Mouse (Mus musculus): ENCODE data around the gene Sdccag8.
A peak's percentile ranks its signal among the peaks of the same experiment; 100 is the strongest.
"Not testable (repeated sequence)": the region's sequence is repeated elsewhere in the genome, so short reads cannot be mapped to it uniquely, and the experiment has no call there.

The Sdccag8 gene

DNA sequence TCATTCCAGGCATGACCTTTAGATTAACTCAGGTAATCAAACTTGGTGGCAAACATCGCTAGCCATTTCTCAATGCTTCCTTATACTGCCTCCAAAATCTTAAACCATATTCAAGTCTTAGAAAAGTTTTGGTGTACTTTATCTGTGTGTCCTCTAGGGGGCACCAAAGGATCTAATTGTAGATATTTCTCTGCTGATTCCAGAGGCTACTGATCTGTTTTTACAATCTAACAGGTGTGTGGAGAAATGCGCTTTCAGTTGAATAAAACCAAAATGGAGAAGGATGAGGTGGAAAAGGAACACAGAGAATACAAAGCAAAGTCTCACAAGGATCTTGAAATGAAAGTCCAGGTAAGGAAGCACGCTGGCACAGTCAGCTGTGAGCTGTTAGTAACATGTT is 63.3 kb downstream of the Sdccag8 start:
- DNase-seq (ENCODE audit: low spot score in 2 of 2) = peak in 1 of 2 experiments; percentile 37

DNA sequence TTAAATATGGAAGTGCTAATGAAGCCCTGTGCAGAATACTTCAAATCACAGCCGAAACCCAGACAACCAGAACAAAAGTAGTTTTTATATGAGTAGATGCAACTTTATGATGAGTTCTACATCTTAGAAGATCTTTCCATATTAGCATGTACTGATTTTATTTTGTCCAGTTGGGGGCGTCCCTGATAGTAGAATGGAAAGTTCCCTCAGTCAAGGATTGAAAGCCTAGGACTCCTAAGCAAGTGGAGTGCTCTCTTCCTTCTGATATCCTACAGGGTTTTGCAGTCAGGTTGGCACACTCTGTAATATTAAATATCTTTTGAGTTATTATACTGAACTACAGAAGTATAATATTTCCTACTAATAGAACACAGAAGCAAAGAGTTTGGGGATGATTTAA is 64.5 kb downstream of the Sdccag8 start:
- peak in 1 of 2 experiments; percentile 50 for DNase-seq (ENCODE audit: low spot score in 2 of 2)

- DNase-seq (ENCODE audit: low spot score in 2 of 2) = no peak
Observed at GRCm38 (mm10) chr1:176879614-176880013, 65.2 kb downstream of the Sdccag8 start.

DNA sequence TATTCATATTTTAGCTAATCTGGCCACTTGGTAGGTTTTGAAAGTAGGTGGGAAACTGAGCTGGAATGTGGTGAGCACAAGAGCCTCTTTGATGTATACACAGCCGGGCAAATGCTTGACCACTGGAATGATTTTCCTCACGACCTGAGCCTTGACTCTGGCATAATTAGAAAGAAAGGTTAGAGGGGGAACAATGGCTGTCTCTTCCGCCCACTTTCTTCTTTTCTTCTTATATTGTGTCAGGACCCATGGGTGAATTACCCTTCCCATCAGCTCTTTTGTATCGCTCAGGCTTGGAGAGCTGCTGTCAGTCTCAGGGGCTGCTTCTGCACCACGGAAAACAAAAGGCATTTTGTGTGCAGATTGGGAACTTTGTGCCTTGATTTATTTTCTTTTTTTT is 65.6 kb downstream of the Sdccag8 start:
- no peak for DNase-seq (ENCODE audit: low spot score in 2 of 2)

DNA sequence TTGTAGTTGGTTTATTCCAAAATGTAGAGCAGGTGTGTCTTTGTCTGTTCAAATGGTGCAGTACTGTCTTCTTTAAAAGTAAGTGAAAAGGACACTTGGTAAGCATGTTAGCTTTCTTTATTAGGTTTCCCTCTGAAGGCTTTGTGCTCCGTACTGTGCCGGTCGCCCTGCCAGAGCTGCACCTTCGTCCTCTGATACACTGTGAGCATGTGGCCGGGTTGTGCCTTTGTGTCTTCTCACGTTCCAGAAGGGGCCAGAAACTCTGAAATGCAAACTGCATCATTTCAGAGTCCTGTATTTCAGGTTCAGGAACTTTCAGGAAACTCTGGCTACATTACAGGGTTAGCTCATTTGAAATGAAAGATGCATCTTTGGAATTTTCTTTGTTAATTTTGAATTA is 66.5 kb downstream of the Sdccag8 start:
- no peak for DNase-seq (ENCODE audit: low spot score in 2 of 2)

DNA sequence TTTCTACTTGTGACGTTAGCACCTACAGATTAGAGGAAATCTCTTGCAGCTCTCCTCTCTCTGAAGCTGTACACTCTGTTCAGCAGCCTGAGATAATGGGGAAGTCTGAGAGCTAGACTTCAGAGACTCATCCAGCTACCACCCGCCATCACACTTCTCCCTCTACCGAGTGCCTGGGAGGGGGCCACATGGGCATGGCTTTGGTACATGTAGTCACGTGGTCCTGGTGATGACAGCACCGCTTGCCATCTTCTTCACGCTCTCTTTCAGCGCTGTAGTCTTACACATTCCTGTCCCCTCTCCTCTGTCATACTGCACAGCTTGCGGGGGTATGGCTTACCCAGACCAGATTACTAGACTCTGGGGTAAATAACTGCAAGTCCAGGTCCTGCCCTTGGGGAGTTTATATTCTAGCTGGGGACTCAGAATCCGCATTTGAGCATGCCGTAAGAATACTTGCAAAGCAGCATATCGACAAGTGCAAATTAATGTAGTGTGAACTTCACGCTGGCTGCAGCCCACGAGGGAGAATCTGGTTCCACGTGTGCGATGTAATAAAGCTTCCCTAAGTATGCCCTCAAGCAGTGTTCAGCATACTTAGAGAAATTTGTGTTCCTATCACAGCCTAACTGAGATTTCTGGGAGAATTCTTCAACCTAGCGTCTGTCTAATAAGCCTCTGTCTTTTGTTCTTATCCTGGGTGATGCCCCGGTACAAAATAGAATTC is 70.9 kb downstream of the Sdccag8 start:
- no peak for DNase-seq (ENCODE audit: low spot score in 2 of 2)

DNA sequence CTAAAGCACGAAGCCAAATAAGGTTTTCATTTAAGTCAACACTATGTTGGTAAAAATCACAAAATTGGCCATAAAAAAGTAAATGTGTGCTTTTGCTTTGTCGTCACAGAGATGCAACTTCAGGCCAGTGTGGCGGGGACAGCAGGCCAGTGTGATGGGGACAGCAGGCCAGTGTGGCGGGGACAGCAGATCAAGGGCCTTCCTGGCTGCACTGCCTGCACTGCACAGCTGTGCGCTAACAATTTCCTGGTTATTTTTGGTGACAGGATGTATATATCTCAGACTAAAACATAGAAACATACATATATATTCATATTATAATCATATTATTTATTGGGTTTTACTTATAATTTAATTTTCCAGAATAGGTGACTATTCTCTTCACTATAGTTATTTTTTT is 71.5 kb downstream of the Sdccag8 start:
- DNase-seq (ENCODE audit: low spot score in 2 of 2) = no peak

GRCm38 (mm10) chr1:176903741-176904140 is 89.3 kb downstream of the Sdccag8 start:
- DNase-seq (ENCODE audit: low spot score in 2 of 2) = no peak

GRCm38 (mm10) chr1:176915946-176916345 is 101.5 kb downstream of the Sdccag8 start:
- DNase-seq (ENCODE audit: low spot score in 2 of 2) = no peak

DNA sequence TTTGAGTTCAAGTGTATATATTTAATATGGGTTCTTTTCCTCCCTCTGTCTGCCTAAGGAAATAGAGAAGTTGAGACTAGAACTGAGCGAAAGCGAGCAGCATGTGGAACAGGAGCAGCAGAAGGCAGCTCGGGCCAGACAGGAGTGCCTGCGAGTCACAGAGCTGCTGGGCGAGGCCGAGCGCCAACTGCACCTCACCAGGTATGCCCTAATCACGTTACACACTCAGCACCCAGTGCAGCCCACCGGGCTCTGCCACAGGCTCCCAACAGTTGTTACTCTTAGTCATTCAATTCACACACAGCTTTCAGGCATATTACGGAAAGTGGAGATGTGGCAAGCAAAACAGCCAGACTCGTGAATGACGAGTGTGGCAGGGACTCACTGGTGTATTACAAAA is 105.0 kb downstream of the Sdccag8 start:
- no peak for DNase-seq (ENCODE audit: low spot score in 2 of 2)

- DNase-seq (ENCODE audit: low spot score in 2 of 2) = no peak
Observed at GRCm38 (mm10) chr1:176922842-176923241, 108.4 kb downstream of the Sdccag8 start.

DNA sequence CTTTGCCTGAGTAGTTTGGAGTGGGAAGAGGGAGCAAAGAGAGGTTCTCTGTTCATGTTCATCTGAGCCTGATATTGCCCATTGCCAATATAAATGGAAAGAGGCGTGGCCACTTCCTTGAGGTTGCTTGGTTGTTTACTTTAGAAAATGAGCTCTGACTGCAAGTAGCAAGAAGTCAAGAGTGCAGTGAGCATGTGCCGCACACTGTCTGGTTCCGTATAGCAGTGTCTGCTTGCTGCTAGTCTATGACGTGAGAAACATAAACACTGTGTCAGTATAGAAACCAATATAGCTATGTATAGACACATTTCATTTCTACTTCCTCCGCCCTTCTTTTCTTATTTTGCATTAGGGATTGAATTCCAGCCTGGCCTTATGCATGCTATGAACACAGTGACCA is 111.5 kb downstream of the Sdccag8 start:
- DNase-seq (ENCODE audit: low spot score in 2 of 2) = no peak

- DNase-seq (ENCODE audit: low spot score in 2 of 2) = no peak
Observed at GRCm38 (mm10) chr1:176927312-176927711, 112.9 kb downstream of the Sdccag8 start.

GRCm38 (mm10) chr1:176929710-176930109 is 115.2 kb downstream of the Sdccag8 start:
- DNase-seq (ENCODE audit: low spot score in 2 of 2) = peak; percentile 43 to 77

DNA sequence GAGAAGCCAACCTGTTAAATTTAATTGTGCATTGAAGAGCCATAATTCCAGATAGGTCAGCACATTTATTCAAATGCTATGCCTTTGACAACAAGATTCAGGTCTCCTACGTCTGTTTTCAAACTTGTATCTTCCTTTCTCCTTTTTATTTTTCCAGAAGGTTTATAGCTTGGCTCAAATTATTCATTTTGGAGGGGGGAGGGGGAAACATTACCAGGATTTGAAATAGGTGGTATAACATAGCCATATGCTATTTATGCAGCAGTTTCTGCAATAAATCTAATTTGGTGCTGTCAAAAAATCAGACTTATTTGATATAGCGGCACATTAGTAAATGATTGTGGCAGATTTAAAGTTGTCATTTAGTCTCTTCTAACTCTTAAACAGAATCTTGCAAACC is 116.1 kb downstream of the Sdccag8 start:
- no peak for DNase-seq (ENCODE audit: low spot score in 2 of 2)

DNA sequence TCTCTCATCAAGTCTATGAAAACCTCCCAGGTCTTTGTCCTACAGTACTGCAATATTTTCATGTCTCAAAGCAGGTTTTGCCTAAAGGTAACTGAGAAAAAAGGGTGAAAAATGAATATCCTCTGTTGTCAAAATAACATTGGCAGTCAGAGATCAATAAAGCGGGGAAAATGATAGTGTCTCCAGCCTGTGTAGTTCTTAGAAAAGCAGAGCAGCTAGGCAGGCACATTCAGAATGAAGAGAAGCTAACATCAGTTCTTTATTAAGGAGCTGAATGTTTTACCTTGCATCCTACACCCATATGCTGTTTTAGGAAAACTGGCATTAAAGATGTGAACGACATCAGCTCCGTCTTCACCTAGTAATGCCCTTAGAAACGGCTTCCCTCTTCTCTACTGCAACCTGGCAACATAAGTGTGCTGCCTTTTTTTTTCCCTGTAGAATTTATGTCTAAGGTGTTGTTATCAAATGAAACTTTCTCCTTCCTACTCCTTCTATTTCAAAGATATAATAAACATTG is 116.6 kb downstream of the Sdccag8 start:
- no peak for DNase-seq (ENCODE audit: low spot score in 2 of 2)

- no peak for DNase-seq (ENCODE audit: low spot score in 2 of 2)
Observed at GRCm38 (mm10) chr1:176931511-176931910, 117.1 kb downstream of the Sdccag8 start.

DNA sequence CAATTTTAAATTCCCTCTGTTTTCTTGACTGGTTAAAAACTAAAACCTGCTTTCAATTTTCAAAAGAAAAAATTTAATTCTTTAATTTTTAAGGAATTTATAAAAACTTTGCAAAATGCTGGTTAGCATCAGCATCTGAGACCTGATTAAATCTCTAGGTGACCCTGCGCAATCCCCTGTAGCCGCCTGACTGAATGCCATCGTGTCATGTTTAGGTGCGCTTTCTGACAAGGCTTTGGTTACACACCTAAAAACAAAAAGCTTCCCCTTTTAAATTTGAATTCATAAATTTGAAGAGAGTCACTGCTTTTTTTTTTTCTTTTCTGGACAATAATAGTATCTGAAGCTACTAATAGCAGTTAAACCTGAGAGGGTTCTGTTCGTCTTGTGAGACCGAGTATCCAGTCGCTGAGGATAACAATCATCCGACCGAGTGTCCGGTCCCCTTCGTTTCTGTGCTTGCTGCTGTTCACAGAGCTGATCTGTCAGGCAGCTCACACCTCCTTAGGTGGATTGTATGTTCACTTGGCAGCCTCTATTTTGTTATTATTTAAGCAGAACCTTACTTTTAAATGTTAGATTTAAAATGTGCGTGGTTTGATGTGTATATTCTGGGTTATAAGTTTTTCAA is 118.0 kb downstream of the Sdccag8 start:
- DNase-seq (ENCODE audit: low spot score in 2 of 2) = no peak

DNA sequence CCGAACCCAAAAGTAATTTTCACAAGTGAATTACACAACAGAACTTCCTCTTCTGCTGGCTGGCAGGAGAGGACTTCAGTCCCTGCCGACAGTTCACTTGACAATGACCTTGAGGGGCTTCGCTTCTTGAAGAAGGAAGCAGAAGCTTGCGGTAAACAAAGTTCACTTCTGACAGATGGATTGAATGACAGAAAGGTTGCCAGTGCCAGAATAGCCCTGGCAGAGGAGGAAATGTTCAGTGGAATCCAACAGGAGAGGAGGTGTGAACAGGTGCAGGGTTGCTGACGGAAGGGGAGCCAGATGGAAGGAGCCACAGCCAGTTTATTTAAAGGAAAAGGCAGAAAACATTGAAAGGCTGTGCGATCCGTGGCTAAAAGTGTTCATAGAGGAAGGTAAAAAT is 118.9 kb downstream of the Sdccag8 start:
- DNase-seq (ENCODE audit: low spot score in 2 of 2) = peak in 1 of 2 experiments; percentile 44

DNA sequence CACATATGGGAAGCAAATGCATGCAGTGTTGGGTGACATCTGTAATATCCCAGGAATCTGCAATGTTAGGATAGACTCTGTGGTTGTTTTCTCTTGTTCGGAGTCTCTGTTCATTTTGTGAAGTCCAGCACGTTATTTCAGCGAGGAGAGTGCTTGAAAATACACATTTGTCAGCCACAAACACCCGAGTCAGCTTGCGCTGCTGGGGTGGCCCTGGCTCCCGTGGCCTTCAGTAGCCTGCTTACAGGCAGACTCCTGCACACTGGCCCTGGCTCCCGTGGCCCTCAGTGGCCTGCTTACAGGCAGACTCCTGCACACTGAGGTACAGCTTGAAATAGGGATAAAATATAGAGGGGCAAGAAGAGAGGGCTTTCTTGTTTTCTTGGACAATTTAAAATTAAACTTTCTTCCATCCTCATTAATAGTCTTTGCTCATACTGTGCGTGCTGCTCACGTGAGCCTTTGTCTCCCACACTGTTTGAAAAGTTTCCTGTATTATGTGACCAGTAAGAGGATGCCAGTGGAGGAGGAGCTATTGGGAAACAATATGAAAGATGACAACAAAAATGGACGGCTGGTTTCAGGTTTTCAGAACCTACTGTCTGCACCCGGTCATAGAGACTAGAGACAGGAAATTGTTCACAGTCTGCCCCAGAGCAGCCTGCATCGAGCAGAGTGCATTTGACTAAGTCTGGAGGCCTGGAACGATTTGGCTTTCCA is 119.7 kb downstream of the Sdccag8 start:
- DNase-seq (ENCODE audit: low spot score in 2 of 2) = no peak

DNA sequence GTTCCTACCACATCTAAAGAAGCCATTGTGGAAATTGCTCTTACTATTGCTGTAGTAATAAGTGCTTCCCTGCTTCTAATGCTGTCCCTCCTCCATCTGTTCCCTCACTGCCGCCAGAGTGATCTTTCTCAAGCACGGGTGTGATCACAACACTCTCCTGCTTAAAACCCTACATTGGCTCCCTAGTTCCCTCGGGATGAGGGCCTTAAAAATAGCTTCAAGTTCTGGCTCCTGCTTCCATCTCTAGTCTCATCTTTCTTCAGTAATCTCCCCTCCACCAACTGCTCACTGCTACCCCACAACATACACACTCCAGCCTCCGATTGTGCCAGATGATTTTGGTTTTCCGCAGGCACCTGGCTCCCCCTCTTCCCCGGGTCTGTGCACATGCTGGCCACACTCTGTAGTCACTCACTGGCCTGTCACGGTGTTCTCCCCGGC is 125.5 kb downstream of the Sdccag8 start:
- no peak for DNase-seq (ENCODE audit: low spot score in 2 of 2)

DNA sequence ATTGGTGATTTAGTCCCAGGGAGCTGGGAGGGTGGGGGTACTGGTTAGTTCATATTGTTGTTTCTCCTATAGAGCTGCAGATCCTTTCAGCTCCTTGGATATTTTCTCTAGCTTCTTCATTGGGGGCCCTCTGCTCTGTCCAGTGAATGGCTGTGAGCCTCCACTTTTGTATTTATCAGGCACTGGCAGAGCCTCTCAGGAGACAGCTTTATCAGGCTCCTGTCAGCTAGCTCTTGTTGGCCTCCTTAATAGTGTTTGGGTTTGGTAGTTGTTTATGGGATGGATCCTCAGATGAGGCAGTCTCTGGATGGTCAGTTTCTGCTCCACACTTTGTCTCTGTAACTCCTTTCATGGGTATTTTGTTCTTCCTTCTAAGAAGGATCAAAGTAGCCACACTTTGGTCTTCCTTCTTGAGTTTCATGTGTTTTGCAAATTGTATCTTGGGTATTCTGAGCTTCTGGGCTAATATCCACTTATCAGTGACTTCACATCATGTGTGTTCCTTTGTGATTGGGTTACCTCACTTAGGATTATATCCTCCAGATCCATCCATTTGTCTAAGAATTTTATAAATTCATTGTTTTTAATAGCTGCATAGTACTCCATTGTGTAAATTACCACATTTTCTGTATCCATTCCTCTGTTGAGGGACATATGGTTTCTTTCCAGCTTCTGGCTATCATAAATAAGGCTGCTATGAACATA is 127.0 kb downstream of the Sdccag8 start:
- not testable (repeated sequence) for DNase-seq (ENCODE audit: low spot score in 2 of 2)
